Mouse (Mus musculus) kidney, postnatal 4 days (tissue): ENCODE data around the gene Eef1akmt4.
"Not testable (repeated sequence)": the region's sequence is repeated elsewhere in the genome, so short reads cannot be mapped to it uniquely, and the experiment has no call there.

ENCODE experiments used
- DNase-seq, 2 experiments: peaks; one replicate each; pipeline ENCODE4 v3.0.0; 2021; ENCODE audit warnings: mixed read lengths in 2 of 2

Gene Eef1akmt4

DNA sequence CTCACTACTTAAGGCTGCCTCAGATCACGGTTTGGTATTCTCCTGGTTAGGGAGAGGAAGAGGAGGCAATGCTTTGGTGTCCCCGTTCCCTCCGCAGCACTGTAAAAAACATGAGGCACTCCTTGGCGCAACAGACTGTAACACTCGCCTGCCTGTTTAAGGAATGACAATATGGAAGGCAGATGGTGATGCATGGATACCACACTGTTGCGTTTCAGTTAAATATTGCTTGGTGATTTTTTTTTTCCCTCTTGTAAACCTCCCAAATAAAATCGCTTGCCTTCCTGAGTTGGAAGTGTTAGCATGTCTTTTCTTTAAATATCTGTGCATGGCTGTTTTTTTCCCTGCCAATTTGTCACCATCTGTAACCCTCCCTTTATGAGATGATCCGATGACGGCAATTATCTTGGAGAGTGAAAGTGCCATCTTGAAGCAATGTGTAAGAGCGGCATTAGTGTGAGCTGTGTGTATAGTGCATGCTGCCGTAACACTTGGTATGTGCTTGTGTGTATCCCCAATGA, 17.5 kb downstream of the Eef1akmt4 start:
- DNase-seq = no peak

DNA sequence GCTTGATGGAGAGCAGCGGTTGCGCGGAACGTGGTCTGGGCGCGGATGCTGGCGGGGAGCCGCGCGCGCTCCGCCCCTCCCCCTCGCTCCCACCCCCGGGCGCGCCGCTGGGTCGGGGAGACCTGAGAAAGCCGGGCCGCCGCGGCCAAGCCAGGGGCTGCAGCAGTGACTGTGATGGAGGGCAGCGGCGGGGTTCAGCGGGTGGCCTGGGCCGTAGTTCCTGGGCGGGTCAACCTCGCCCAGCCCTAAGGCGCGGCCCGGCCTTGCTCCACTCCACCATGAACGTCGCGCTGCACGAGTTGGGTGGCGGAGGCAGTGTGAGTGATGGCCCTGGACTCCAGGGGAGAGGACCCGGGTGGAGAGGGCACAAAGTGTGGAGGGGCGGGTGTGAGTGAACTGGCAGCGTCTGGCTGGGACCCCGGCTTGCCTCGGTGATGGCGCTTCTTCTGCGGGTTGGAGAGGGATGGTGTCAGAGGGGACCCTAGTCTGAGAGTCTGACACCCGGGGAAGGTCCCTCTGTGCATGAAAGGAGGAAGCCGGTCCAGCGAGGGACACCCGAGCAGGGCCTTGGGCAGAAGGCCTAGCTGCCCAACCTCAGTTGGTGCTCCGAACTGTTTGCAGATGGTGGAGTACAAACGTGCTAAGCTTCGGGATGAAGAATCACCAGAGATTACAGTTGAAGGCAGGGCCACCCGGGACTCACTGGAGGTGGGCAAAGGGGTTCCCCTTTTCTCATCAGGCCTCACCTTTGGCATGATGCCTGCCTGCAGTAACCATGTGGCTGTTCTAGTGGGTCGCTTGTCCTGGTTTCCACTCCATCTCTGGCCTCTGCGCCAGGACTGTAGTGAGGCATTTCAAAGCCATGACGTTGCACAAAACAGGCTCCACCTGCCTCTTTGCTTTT, 18.6 kb downstream of the Eef1akmt4 start, which contains the start of gene Ece2:
Gene Ece2 (plus strand): TSS at position 98 of the 904 bp plus-strand sequence.
- DNase-seq = peak; percentile 46 to 52

- no peak for DNase-seq
Observed at GRCm38 (mm10) chr16:20637410-20637809, 26.0 kb downstream of the Eef1akmt4 start.

- DNase-seq = no peak
Observed at GRCm38 (mm10) chr16:20638367-20638766, 27.0 kb downstream of the Eef1akmt4 start.

- peak; percentile 86 to 89 for DNase-seq
Observed at GRCm38 (mm10) chr16:20642161-20642560, 30.8 kb downstream of the Eef1akmt4 start.

- DNase-seq = no peak
Observed at GRCm38 (mm10) chr16:20643911-20644310, 32.5 kb downstream of the Eef1akmt4 start.

- peak; percentile 99 for DNase-seq
Observed at GRCm38 (mm10) chr16:20651076-20651946, 39.9 kb downstream of the Eef1akmt4 start, which contains the start of gene Psmd2. Gene Psmd2, plus strand, starts transcription at chr16:20651652.

DNA sequence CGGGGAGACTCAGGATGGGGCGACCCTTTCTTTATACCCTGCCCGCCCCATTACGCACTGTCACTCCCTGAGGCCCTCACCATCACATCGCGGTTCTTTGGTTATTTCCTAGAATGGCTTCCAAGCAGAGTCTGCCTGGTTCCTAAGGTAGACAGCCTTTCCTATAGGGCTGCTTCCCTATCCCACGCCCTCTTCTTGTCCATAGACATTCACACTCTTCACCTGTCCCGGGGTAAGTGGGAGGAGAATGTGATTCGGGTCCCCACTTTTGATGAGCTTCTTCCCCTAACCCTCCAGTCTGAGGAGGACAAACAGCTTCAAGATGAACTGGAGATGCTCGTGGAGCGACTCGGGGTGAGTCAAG, 40.5 kb downstream of the Eef1akmt4 start:
- DNase-seq = no peak

- no peak for DNase-seq
Observed at GRCm38 (mm10) chr16:20653315-20653714, 41.9 kb downstream of the Eef1akmt4 start.

DNA sequence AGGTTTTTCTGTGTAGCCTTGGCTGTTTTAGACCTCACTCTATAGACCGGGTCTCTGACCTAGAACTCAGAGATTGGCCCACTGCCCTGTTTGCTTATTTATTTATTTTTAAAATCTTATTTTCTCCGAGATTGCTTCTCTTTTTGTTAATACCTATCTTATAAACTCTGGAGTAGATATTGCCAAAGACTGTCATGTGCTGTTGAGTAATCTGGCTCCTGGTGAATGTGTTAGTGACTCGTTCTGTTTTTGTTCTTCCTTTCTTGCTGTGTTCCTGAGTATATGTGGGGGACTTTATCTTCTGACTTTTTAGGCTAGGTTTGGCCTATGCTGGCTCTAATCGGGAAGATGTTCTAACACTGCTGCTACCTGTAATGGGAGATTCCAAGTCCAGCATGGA, 46.3 kb downstream of the Eef1akmt4 start:
- DNase-seq = no peak

DNA sequence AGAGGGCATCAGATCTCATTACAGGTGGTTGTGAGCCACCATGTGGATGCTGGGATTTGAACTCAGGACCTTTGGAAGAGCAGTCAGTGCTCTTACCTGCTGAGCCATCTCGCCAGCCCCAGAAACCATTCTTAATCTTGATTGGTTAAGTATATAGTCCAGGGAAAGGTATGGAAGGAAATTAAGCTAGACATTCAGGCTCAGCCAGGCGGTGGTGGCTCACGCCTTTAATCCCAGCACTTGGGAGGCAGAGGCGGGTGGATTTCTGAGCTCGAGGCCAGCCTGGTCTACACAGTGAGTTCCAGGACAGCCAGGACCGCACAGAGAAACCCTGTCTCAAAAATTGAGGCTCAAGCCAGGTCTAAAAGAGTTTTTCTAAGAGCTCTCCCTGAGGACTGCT, 56.6 kb downstream of the Eef1akmt4 start, which contains the start of gene Eif4g1:
Gene Eif4g1 (plus strand): TSS at position 301 of the 400 bp plus-strand sequence.
- DNase-seq = not testable (repeated sequence)
